Mouse (Mus musculus) heart, embryonic 11.5 days (tissue): Measurements from ENCODE around the gene Ankrd40. TPM values are rescaled to one million over a fixed set of nuclear protein-coding genes. Genes with fewer than 3 reads are reported as not detected.

Experiments used
- ATAC-seq: fragments of 200-750 bp; cut with Nextera tagmentation; replicated peaks from 2 replicates; pipeline ENCODE4 v1.8.0; 2017; ENCODE audit warnings: moderate library complexity; ENCODE audit not compliant: insufficient number of reproducible peaks, low FRiP score, low TSS enrichment
- H3K27ac ChIP-seq: fragments of 300-500 bp; sonication (generic); 2 replicates; pipeline ENCODE4 v1.5.1; 2014; ENCODE audit warnings: mild to moderate bottlenecking, low read depth, low read length
- H3K27me3 ChIP-seq: fragments of 300-500 bp; sonication (generic); 2 replicates; pipeline ENCODE4 v1.6.1; 2014; ENCODE audit warnings: mild to moderate bottlenecking, low read length, mixed read lengths; ENCODE audit not compliant: control insufficient read depth, insufficient read depth
- H3K36me3 ChIP-seq: fragments of 300-500 bp; sonication (generic); 2 replicates; pipeline ENCODE4 v1.6.1; 2014; ENCODE audit warnings: mild to moderate bottlenecking, low read length, moderate library complexity, mixed read lengths; ENCODE audit not compliant: control insufficient read depth, insufficient read depth
- H3K4me1 ChIP-seq: fragments of 300-500 bp; sonication (generic); 2 replicates; pipeline ENCODE4 v1.6.1; 2014; ENCODE audit warnings: low read length; ENCODE audit not compliant: control insufficient read depth, insufficient read depth
- H3K4me2 ChIP-seq: fragments of 300-500 bp; sonication (generic); 2 replicates; pipeline ENCODE4 v1.6.1; 2014; ENCODE audit warnings: mild to moderate bottlenecking, moderate library complexity
- H3K4me3 ChIP-seq: fragments of 300-500 bp; sonication (generic); 2 replicates; pipeline ENCODE4 v1.5.1; 2014; ENCODE audit warnings: low read depth, low read length
- H3K9ac ChIP-seq: fragments of 300-500 bp; sonication (generic); 2 replicates; pipeline ENCODE4 v1.6.1; 2014; ENCODE audit warnings: mild to moderate bottlenecking, low read depth, low read length, moderate library complexity
- H3K9me3 ChIP-seq: fragments of 300-500 bp; sonication (generic); replicated peaks from 2 replicates; pipeline ENCODE4 v1.6.1; 2016; ENCODE audit warnings: low read length; ENCODE audit not compliant: control insufficient read depth
- WGBS: fragments of 180-500 bp; shearing (Covaris S2); extraction: QIAGEN DNeasy Blood & Tissue Kit; methylation state at CpG from one replicate; pipeline ENCODE4 v1.1.7; 2014; ENCODE audit not compliant: insufficient replicate concordance; 5-methylcytosine and 5-hydroxymethylcytosine counted together
- polyA plus RNA-seq: library from polyadenylated mRNA; unstranded; fragments of >200 nt; fragmentation: Nextera tagmentation; extraction: Ambion mirVana; gene quantifications from 2 replicates; pipeline ENCODE4 v1.2.1, GENCODE M21; 2014

The Ankrd40 gene
- polyA plus RNA-seq, 1 experiment from 2014 or later, result 34.9 TPM

DNA sequence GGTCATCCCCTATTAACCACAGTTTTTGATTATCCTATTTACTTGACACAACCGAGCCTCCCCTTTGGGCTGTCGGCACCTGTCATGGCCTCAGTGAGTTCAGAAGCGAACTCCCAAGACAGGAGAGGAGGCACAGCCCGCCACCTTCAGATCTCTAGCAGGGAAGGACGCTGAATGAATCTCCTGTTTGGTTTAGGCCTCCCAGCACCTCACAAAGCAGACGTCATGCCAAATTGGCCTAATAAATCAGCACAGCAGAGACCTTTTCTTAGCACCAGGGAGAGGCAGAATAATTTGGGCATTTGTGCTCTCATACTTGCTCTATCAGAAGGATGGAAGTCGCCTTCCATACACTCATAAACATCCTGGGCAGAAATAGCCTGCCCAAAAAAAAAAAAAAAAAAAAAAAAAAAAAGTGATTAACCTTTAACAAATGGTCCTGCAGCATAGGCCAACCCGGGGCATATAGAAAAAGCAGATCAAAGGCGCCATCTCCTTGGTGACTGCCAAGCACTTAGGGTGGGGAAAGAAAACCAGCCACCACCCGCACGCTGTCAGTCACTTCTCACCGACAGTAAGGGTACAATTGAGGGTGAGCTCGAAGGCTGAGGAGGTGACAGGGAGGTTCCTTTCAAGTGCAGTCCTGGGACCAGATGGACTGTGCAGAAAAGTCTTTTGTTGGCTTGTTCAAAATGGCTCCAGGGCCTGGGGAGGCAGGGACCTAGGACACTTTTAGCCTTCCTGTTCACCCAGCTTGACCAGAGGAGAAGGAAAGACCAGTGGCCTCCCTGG is 14.5 kb downstream of the Ankrd40 start:
- peaks cover 2% of the 10 kb centered on the region; the same call in 1 of the 2 replicates for H3K27me3 ChIP-seq
- H3K27ac ChIP-seq, result no peak overlapping the region
- peaks cover 14% of the 10 kb centered on the region for H3K4me1 ChIP-seq
- WGBS, result 39% methylated on average over 13 of the region's 13 CpGs
- H3K4me2 ChIP-seq, result no peak overlapping the region
- H3K36me3 ChIP-seq, result peaks cover 9% of the 10 kb centered on the region; the same call in 1 of the 2 replicates
- no peak for ATAC-seq
- no peak overlapping the region for H3K9ac ChIP-seq
- H3K4me3 ChIP-seq, result no peak overlapping the region
- no peaks in the 10 kb centered on the region for H3K9me3 ChIP-seq

DNA sequence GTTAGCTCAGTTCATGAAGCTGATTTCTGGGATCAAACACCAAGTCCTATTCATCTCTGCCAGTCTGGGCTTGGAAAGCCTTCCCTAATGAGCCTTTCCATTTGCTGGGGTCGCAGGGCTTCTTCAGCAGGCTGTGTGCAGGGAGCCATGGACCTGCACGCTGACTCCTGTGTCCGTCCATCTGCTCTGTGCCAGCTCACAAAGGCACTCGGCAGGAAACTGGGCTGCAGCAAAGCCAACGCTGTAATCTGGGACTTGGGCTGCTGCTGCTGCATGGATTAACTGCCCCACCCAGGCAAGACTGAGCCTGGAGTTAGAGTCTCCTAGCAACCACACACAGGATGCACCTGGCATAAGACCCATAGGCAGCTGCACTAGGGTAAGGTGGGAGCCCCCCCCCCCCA is 16.2 kb downstream of the Ankrd40 start:
- peaks cover 8% of the 10 kb centered on the region; the same call in 1 of the 2 replicates for H3K36me3 ChIP-seq
- no peak for ATAC-seq
- peaks cover 14% of the 10 kb centered on the region for H3K4me1 ChIP-seq
- no peak overlapping the region for H3K4me2 ChIP-seq
- WGBS, result 60% methylated on average over 5 of the region's 5 CpGs
- no peaks in the 10 kb centered on the region for H3K9me3 ChIP-seq
- H3K27me3 ChIP-seq, result peaks cover 2% of the 10 kb centered on the region; the same call in 1 of the 2 replicates
- H3K4me3 ChIP-seq, result no peak overlapping the region
- no peak overlapping the region for H3K9ac ChIP-seq
- H3K27ac ChIP-seq, result no peak overlapping the region

DNA sequence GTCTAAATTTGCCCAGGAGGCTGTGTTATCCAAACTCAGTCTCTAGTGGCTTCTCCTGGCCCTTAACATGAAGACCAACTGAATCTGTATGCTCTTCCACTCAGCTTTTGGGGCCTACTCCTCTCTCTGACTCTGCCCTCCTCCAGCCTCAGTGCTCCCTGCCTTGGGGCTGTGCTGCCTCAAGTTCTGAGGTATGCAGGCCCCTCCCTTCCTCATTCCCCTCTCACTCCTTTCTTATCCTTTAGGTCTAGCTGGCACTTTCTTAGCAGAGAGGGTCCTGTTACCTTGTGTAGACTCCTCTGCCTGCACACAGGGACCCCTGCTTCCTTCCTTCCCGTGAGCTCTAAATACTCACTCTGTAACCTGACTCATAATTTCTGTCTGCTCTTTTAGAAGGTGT is 16.7 kb downstream of the Ankrd40 start:
- Histone ChIP-seq H3K4me3 (no peak overlapping the region), H3K36me3 (peaks cover 5% of the 10 kb centered on the region; the same call in 1 of the 2 replicates), H3K9ac (no peak overlapping the region), H3K27ac (no peak overlapping the region), H3K4me1 (peaks cover 14% of the 10 kb centered on the region), H3K9me3 (no peaks in the 10 kb centered on the region), H3K27me3 (peaks cover 2% of the 10 kb centered on the region; the same call in 1 of the 2 replicates), H3K4me2 (no peak overlapping the region)
- no peak for ATAC-seq
- 55% methylated on average over 1 of the region's 1 CpGs for WGBS

DNA sequence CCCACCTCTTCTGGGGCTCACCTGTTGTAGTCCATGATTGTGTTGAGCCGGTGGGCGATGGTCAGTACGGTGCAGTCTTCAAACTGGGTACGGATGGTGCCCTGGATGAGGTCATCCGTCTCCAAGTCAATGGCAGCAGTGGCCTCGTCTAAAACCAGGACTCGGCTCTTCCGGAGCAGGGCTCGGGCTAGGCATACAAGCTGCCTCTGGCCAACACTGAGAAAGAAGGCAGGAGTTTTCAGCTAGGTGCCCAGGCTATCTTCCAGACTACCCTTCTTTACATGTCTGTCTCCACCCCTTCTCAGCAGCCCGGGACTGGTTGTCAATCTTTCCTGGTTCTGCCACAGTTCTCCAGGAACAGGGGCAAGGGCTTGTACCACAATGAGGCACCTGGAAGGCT is 18.1 kb downstream of the Ankrd40 start:
- H3K27ac ChIP-seq, result no peak overlapping the region
- no peaks in the 10 kb centered on the region for H3K36me3 ChIP-seq
- peaks cover 17% of the 10 kb centered on the region for H3K4me1 ChIP-seq
- no peak overlapping the region for H3K9ac ChIP-seq
- peaks cover 2% of the 10 kb centered on the region; the same call in 1 of the 2 replicates for H3K27me3 ChIP-seq
- ATAC-seq, result no peak
- H3K4me2 ChIP-seq, result no peak overlapping the region
- H3K4me3 ChIP-seq, result no peak overlapping the region
- no peaks in the 10 kb centered on the region for H3K9me3 ChIP-seq
- WGBS, result 78% methylated on average over 10 of the region's 10 CpGs

DNA sequence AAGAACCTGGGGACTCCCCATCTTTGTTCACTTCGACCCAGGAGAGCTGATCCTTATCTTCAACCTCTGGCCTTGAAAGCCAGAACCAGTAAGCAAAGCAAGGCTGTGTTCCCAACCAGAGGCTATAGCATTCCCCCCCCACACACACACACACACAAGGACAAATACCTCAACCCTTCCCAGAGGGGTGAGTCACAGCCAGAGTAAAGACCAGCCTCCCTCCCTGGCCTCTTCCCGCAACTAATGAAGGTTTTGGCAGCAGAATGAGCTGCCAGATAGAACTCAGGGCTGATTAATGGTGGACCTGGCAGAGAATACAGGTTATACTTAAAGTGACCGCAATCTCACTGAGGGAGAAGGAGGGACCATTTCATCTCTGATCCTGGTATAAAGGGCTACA is 18.8 kb downstream of the Ankrd40 start:
- peaks cover 3% of the 10 kb centered on the region for H3K27me3 ChIP-seq
- peaks cover 17% of the 10 kb centered on the region for H3K4me1 ChIP-seq
- H3K9me3 ChIP-seq, result no peaks in the 10 kb centered on the region
- H3K9ac ChIP-seq, result no peak overlapping the region
- H3K36me3 ChIP-seq, result no peaks in the 10 kb centered on the region
- no peak overlapping the region for H3K27ac ChIP-seq
- H3K4me2 ChIP-seq, result no peak overlapping the region
- WGBS, result 50% methylated on average over 3 of the region's 3 CpGs
- no peak overlapping the region for H3K4me3 ChIP-seq
- no peak for ATAC-seq

DNA sequence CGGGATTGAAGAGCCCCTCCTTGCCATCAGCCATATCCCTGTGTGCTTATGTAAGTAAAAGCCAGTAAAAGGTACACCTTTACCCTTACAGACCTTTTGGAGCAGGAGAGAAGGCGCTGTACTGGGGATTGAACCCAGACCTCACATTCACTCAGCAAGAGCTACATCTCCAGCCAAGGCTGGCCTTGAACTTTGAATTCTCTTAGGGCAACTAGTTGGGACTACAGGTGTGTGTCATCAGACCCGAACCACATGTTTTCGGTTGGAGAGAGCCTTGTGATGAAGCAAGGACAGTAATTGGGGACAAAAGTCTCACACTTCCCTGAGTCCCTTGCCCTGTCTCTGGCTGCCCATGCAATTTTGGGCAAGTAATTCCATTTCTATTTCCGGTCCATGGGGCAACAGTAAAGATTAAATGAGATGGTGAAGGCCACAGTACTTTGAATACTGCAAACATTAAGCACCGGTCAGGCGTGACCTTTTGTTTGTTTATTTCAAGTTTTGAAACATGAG is 19.3 kb downstream of the Ankrd40 start:
- H3K9me3 ChIP-seq, result no peaks in the 10 kb centered on the region
- no peak overlapping the region for H3K27ac ChIP-seq
- no peak overlapping the region for H3K4me3 ChIP-seq
- no peak overlapping the region for H3K4me2 ChIP-seq
- no peak for ATAC-seq
- no peak overlapping the region for H3K9ac ChIP-seq
- H3K4me1 ChIP-seq, result peaks cover 14% of the 10 kb centered on the region
- 82% methylated on average over 7 of the region's 7 CpGs for WGBS
- no peaks in the 10 kb centered on the region for H3K36me3 ChIP-seq
- peaks cover 8% of the 10 kb centered on the region for H3K27me3 ChIP-seq

DNA sequence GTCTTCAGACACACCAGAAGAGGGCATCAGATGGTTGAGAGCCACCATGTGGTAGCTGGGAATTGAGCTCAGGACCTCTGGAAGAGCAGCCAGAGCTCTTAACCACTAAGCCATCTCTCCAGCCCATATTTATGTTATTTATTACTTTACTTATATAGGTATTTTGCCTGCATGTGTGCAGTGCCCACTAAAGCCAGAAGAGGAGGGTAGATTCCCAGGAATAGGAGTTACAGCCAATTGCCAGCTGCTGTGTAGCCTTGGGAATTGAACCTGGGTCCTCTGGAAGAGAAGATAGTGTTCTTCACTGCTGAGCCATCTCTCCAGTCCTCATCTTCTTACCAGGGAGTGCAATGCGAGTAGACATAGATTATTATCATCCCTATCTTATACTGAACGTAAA is 22.0 kb downstream of the Ankrd40 start:
- 0 out of 2 replicates have a peak, but pooled peaks cover 2% of the 10 kb centered on the region for H3K4me1 ChIP-seq
- H3K27me3 ChIP-seq, result peaks cover 13% of the 10 kb centered on the region
- H3K9ac ChIP-seq, result no peak overlapping the region
- H3K27ac ChIP-seq, result no peak overlapping the region
- H3K4me2 ChIP-seq, result no peak overlapping the region
- no peaks in the 10 kb centered on the region for H3K36me3 ChIP-seq
- WGBS, result 61% methylated on average over 2 of the region's 2 CpGs
- H3K4me3 ChIP-seq, result no peak overlapping the region
- H3K9me3 ChIP-seq, result no peaks in the 10 kb centered on the region
- no peak for ATAC-seq

DNA sequence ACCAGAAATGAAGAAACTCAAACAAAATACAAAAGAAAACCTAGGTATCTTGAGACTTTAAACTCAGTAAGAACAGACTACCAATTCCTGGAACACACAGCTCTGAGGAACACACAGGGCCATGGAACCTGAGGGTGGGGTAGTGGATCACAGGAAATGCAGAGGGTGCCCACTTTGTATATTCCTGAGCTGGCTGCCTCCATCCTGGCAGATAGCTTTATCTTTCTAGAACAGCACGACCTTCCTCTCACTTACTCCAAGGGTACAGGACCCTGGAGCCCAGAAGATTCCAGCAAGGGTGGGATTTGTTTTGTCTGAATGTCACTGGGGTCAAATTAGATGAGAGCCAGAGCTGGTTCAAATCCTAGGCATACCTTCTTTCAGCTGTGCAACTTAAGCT is 22.5 kb downstream of the Ankrd40 start:
- no peak overlapping the region for H3K27ac ChIP-seq
- H3K4me1 ChIP-seq, result 0 out of 2 replicates have a peak, but pooled peaks cover 2% of the 10 kb centered on the region
- no peak overlapping the region for H3K4me2 ChIP-seq
- H3K27me3 ChIP-seq, result peaks cover 12% of the 10 kb centered on the region
- H3K4me3 ChIP-seq, result no peak overlapping the region
- no peak for ATAC-seq
- WGBS, result 9% methylated on average over 1 of the region's 1 CpGs
- no peaks in the 10 kb centered on the region for H3K36me3 ChIP-seq
- no peak overlapping the region for H3K9ac ChIP-seq
- no peaks in the 10 kb centered on the region for H3K9me3 ChIP-seq
